Mouse (Mus musculus) liver, embryonic 14.5 days (tissue): Measurements from ENCODE around the gene Stk38. TPM values are rescaled to one million over a fixed set of nuclear protein-coding genes. Genes with fewer than 3 reads are reported as not detected.

ENCODE experiments used
- ATAC-seq: fragments of 200-750 bp; cut with Nextera tagmentation; 2 replicates; pipeline ENCODE4 v1.8.0; 2017; ENCODE audit warnings: moderate number of reproducible peaks, mild to moderate bottlenecking, moderate library complexity; ENCODE audit not compliant: insufficient read depth
- DNase-seq, 3 experiments: peaks; one replicate each; pipeline ENCODE4 v3.0.0-alpha.2; 2012 to 2013; ENCODE audit warnings: low read depth in 3 of 3, low spot score in 3 of 3
- H3K27ac ChIP-seq: fragments of 300-500 bp; sonication (generic); 2 replicates; pipeline ENCODE4 v1.5.1; 2014; ENCODE audit warnings: moderate library complexity, mild to moderate bottlenecking, control low read depth, inconsistent platforms
- H3K27me3 ChIP-seq: fragments of 300-500 bp; sonication (generic); 2 replicates; pipeline ENCODE4 v1.6.1; 2014; ENCODE audit warnings: mild to moderate bottlenecking, low read length, moderate library complexity; ENCODE audit not compliant: control insufficient read depth, insufficient read depth
- H3K36me3 ChIP-seq: fragments of 300-500 bp; sonication (generic); replicated peaks from 2 replicates; pipeline ENCODE4 v1.6.1; 2014; ENCODE audit warnings: low read depth; ENCODE audit not compliant: control insufficient read depth, insufficient read depth
- H3K4me1 ChIP-seq, 2 experiments: fragments of 200-500 bp in 1 of 2; fragments of 300-500 bp in 1 of 2; sonication (generic) in 1 of 2; replicated peaks; 2 replicates each; pipeline ENCODE4 v1.6.1; 2012 to 2014; ENCODE audit warnings: antibody characterized with exemption in 1 of 2, inconsistent platforms in 1 of 2, low read length in 1 of 2; ENCODE audit not compliant: control insufficient read depth in 2 of 2, insufficient read depth in 2 of 2
- H3K4me2 ChIP-seq: fragments of 300-500 bp; sonication (generic); 2 replicates; pipeline ENCODE4 v1.6.1; 2014; ENCODE audit warnings: low read depth, mild to moderate bottlenecking, control low read depth, moderate library complexity
- H3K4me3 ChIP-seq, 2 experiments: fragments of 200-500 bp in 1 of 2; fragments of 300-500 bp in 1 of 2; sonication (generic) in 1 of 2; 2 replicates each; pipeline ENCODE4 v1.5.1; 2012 to 2014; ENCODE audit warnings: low read depth in 2 of 2, low read length in 2 of 2, mild to moderate bottlenecking in 2 of 2, control low read depth in 1 of 2, inconsistent platforms in 1 of 2, moderate library complexity in 1 of 2; ENCODE audit not compliant: insufficient read depth in 1 of 2
- H3K9ac ChIP-seq: fragments of 300-500 bp; sonication (generic); replicated peaks from 2 replicates; pipeline ENCODE4 v1.6.1; 2014; ENCODE audit warnings: mild to moderate bottlenecking, control low read depth, moderate library complexity
- H3K9me3 ChIP-seq: fragments of 300-500 bp; sonication (generic); 2 replicates; pipeline ENCODE4 v1.6.1; 2016; ENCODE audit warnings: low read length, mixed read lengths; ENCODE audit not compliant: control insufficient read depth
- CTCF ChIP-seq: IDR thresholded peaks from 2 replicates; pipeline ENCODE4 v1.5.1; 2016; ENCODE audit warnings: antibody characterized with exemption, low read depth, control low read depth
- EP300 ChIP-seq: IDR thresholded peaks from 2 replicates; pipeline ENCODE4 v1.6.1; 2016; ENCODE audit warnings: antibody characterized with exemption, low read depth
- WGBS: fragments of 180-500 bp; shearing (Covaris S2); extraction: QIAGEN DNeasy Blood & Tissue Kit; methylation state at CpG from one replicate; pipeline ENCODE4 v1.1.7; 2014; ENCODE audit not compliant: insufficient replicate concordance; 5-methylcytosine and 5-hydroxymethylcytosine counted together
- polyA plus RNA-seq, 2 experiments: library from polyadenylated mRNA; depleted of rRNA in 1 of 2; stranded (reverse) in 1 of 2; unstranded in 1 of 2; fragments of >200 nt; fragmentation: Nextera tagmentation in 1 of 2; extraction: Ambion mirVana in 1 of 2; gene quantifications; 2 replicates each; pipeline versions ENCODE4 v1.2.1 to v1.2.3; 2012 to 2014

Stk38 gene
- polyA plus RNA-seq, 2 experiments: 29.2 to 31.8 TPM

DNA sequence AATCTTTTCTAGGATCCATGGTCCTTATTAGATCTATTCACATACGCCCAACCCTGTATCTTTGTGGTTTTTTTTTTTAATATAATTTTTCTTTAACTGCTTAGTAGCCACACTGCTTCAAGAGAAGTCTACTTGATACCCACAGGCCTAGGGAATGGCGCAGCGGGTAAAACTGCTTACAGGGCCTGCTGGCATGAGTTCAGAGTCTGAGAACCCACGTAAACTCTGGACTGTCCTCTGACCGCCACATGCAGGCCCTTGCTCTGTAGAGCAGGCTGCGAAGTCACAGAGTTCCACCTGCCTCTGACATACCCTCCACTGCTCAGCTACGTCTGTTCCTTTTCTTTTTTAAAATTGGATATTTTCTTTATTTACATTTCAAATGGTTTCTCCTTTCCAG lies 63.3 kb downstream of the Stk38 start:
- no peaks in the 10 kb centered on the region for H3K27me3 ChIP-seq
- 74% methylated on average over 7 of the region's 7 CpGs for WGBS
- H3K27ac ChIP-seq: no peak overlapping the region
- peaks cover 4% of the 10 kb centered on the region for H3K9me3 ChIP-seq
- no peaks in the 10 kb centered on the region for H3K36me3 ChIP-seq
- H3K4me3 ChIP-seq: no peak overlapping the region
- DNase-seq: no peak
- H3K9ac ChIP-seq: no peak overlapping the region
- no peak overlapping the region for H3K4me2 ChIP-seq
- no peak for ATAC-seq
- H3K4me1 ChIP-seq: peaks cover 2 to 3% of the 10 kb centered on the region in 2 experiments; a peak in 1 of 4 replicates
- TF ChIP-seq CTCF: no peak
- no peak for TF ChIP-seq EP300

DNA sequence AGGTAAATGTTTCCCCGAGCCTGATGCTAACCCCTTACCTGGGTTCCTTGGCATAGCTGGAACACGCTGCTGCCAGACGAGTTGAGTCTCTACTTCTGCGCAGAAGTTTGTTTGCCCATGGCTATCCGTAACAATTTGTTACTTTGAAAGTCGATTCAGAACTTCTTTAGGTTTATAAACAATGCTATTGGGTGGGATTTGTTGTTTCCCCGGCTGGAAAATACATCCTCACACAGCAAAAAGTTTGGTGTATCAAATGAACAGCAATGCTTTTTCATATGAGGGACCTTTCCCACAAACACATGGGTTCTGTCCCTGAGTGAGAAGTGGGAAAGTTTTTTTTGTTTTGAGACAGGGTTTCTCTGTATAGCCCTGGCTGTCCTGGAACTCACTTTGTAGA lies 64.1 kb downstream of the Stk38 start, which contains the start of gene Pxt1:
TSS of gene Pxt1 (minus strand) at position 101 of the 400 bp plus-strand sequence.
- ATAC-seq (no peak), DNase-seq (no peak)
- Histone ChIP-seq H3K27ac (no peak within 1 kb of the TSS), H3K36me3 (no peaks in the 10 kb centered on the region), H3K4me1 (peaks cover 2 to 3% of the 10 kb centered on the region in 2 experiments; a peak in 1 of 4 replicates), H3K4me2 (no peak within 1 kb of the TSS), H3K27me3 (no peaks in the 10 kb centered on the region), H3K4me3 (no peak within 1 kb of the TSS), H3K9me3 (peaks cover 4% of the 10 kb centered on the region), H3K9ac (no peak within 1 kb of the TSS)
- 79% methylated on average over 7 of the region's 7 CpGs for WGBS
- TF ChIP-seq CTCF (no peak), EP300 (no peak)

DNA sequence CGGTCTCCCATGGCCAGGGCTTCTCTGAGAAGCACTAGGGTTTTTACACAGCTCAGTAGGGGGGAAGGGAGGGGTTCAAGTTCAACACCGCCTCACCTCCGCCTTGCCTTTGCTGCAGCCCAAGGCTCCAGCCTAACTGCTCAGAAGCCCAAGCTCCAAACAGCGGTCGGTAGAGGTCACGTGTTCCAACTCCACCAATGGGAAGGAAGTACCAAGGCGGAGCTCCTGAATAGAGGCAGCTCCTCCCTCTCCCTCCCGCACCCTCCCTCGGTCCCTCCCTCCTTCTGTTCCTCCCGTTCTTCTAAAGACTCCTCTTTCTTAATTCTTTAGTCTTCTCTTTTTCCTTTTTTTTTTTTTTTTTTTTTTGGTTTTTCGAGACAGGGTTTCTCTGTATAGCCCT lies 65.7 kb downstream of the Stk38 start:
- H3K27ac ChIP-seq: no peak overlapping the region
- no peak for TF ChIP-seq CTCF
- TF ChIP-seq EP300: no peak
- H3K4me1 ChIP-seq: peaks cover 2 to 3% of the 10 kb centered on the region in 2 experiments; a peak in 1 of 4 replicates
- ATAC-seq (peak; percentile 79), DNase-seq (peak; percentile 66 to 82 (median 80))
- no peak overlapping the region for H3K4me3 ChIP-seq
- peak overlapping the region; percentile 30 for H3K4me2 ChIP-seq
- H3K36me3 ChIP-seq: no peaks in the 10 kb centered on the region
- no peaks in the 10 kb centered on the region; the same call in 1 of the 2 replicates for H3K9me3 ChIP-seq
- H3K27me3 ChIP-seq: no peaks in the 10 kb centered on the region
- 56% methylated on average over 10 of the region's 11 CpGs for WGBS
- no peak overlapping the region for H3K9ac ChIP-seq

DNA sequence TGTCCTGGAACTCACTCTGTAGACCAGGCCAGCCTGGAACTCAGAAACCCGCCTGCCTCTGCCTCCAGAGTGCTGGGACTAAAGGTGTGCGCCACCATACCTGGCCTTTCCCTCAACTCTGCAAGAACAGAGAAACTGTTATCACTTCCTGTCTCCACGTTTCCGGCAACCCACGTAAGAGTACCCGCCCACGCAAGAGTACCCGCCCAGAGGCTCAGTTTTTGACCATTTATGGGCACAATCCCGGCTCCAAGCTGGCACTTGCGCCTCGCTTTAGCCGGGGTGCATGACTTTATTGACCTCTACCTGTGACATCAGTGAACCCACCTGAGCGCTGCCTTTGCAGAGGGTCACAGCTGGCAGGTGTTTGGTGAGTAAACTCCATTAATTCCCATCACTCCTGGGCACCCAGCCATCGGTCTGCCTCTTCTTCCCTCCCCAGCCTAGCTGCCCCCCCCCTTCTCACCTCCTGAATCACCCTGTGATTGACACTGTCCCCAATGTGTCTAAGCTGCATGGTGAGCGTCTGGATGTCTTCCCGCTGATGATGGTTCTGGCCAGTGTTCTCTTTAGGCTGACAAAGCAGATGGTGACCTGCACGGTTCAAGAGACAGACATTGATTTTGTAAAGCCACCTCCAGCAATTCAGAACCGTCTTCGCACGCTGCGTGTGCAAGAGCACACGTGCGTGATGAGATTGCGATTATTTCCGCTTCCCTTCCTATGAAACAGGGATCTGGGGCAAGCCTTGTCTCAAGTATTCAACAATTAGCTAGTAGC lies 66.8 kb downstream of the Stk38 start:
- no peaks in the 10 kb centered on the region for H3K27me3 ChIP-seq
- 78% methylated on average over 25 of the region's 25 CpGs for WGBS
- no peaks in the 10 kb centered on the region for H3K9me3 ChIP-seq
- DNase-seq: no peak
- TF ChIP-seq CTCF (no peak), EP300 (no peak)
- no peak overlapping the region for H3K27ac ChIP-seq
- no peak overlapping the region for H3K9ac ChIP-seq
- ATAC-seq: no peak
- H3K36me3 ChIP-seq: no peaks in the 10 kb centered on the region
- no peak overlapping the region for H3K4me2 ChIP-seq
- peaks cover 2 to 6% of the 10 kb centered on the region in 2 experiments; a peak in 2 of 4 replicates for H3K4me1 ChIP-seq
- no peak overlapping the region for H3K4me3 ChIP-seq

DNA sequence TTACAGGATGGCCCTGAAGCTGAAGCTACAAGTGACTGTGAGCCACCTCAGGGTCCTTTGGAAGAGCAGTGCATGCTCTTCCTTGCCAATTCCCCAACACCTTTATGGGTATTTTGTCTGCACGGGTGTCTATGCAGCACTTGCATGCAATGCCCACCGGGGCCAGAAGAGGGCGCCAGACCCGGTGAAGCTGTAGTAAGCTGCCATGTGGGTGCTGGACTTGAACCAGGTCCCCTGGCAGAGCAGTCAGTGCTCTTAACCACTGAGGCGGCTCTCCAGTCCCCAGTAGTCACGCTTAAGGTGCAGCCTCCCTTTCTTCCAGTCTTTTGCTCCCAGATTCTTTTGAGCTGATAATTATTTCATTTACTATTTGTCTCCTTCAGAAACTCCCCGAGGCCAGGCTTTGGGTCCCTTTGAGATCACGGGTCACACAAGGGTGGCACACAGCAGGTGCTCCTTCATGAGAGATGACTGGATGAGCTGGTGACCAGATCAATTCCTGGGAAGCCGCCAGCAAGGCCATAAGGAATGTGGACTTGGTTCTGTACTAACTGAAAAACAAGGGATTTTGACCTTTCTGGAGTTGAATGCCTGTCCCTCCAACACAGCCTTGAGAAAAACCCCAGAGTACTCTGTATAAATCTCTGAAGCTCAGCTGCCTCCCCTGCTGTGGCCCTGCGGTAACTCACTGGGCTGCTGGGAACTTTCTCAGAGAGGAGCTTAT lies 71.0 kb downstream of the Stk38 start:
- Histone ChIP-seq H3K9ac (no peak overlapping the region), H3K4me2 (no peak overlapping the region), H3K27ac (no peak overlapping the region), H3K4me1 (peaks cover 3 to 8% of the 10 kb centered on the region in 2 experiments), H3K36me3 (no peaks in the 10 kb centered on the region), H3K27me3 (no peaks in the 10 kb centered on the region), H3K4me3 (no peak overlapping the region), H3K9me3 (no peaks in the 10 kb centered on the region)
- DNase-seq: no peak
- WGBS: 64% methylated on average over 10 of the region's 10 CpGs
- TF ChIP-seq CTCF (peak; percentile 90), EP300 (no peak)
- ATAC-seq: peak; percentile 44; the same call in 1 of the 2 replicates
